Mouse (Mus musculus) MEL-GATA-1-ER (cell line): ENCODE measurements around the gene Fbxl13.

Experiments used
- DNase-seq: peaks from one replicate; pipeline ENCODE4 v3.0.0-alpha.2; 2012; ENCODE audit warnings: low read depth; ENCODE audit errors: extremely low read depth

Fbxl13 gene

GRCm38 (mm10) chr5:21526835-21527485, 118.5 kb downstream of the Fbxl13 start:
- peak; percentile 22 for DNase-seq

- DNase-seq: no peak
Measured at GRCm38 (mm10) chr5:21519166-21519565, 126.3 kb downstream of the Fbxl13 start.

GRCm38 (mm10) chr5:21518207-21518606, 127.2 kb downstream of the Fbxl13 start:
- no peak for DNase-seq

- no peak for DNase-seq
Measured at GRCm38 (mm10) chr5:21517562-21517961, 127.9 kb downstream of the Fbxl13 start.

GRCm38 (mm10) chr5:21513363-21513762, 132.1 kb downstream of the Fbxl13 start:
- no peak for DNase-seq

- DNase-seq: no peak
Measured at GRCm38 (mm10) chr5:21509801-21510200, 135.6 kb downstream of the Fbxl13 start.

GRCm38 (mm10) chr5:21506887-21507286, 138.5 kb downstream of the Fbxl13 start:
- DNase-seq: no peak

GRCm38 (mm10) chr5:21505159-21505558, 140.3 kb downstream of the Fbxl13 start:
- no peak for DNase-seq

GRCm38 (mm10) chr5:21502936-21503610, 142.4 kb downstream of the Fbxl13 start:
- DNase-seq: no peak

- DNase-seq: no peak
Measured at GRCm38 (mm10) chr5:21500941-21501340, 144.5 kb downstream of the Fbxl13 start.

- DNase-seq: no peak
Measured at GRCm38 (mm10) chr5:21500133-21500532, 145.3 kb downstream of the Fbxl13 start.

- DNase-seq: no peak
Measured at GRCm38 (mm10) chr5:21498925-21499324, 146.5 kb downstream of the Fbxl13 start.

- no peak for DNase-seq
Measured at GRCm38 (mm10) chr5:21498490-21498889, 146.9 kb downstream of the Fbxl13 start.

- no peak for DNase-seq
Measured at GRCm38 (mm10) chr5:21496881-21497280, 148.6 kb downstream of the Fbxl13 start.

GRCm38 (mm10) chr5:21496321-21496720, 149.1 kb downstream of the Fbxl13 start:
- no peak for DNase-seq

- DNase-seq: peak; percentile 40
Measured at GRCm38 (mm10) chr5:21494781-21495180, 150.7 kb downstream of the Fbxl13 start.

GRCm38 (mm10) chr5:21493294-21493999, 152.0 kb downstream of the Fbxl13 start:
- DNase-seq: no peak

GRCm38 (mm10) chr5:21492213-21492612, 153.2 kb downstream of the Fbxl13 start:
- no peak for DNase-seq

- no peak for DNase-seq
Measured at GRCm38 (mm10) chr5:21491469-21491868, 154.0 kb downstream of the Fbxl13 start.

GRCm38 (mm10) chr5:21489135-21489534, 156.3 kb downstream of the Fbxl13 start:
- no peak for DNase-seq

GRCm38 (mm10) chr5:21488506-21488905, 156.9 kb downstream of the Fbxl13 start:
- no peak for DNase-seq

- no peak for DNase-seq
Measured at GRCm38 (mm10) chr5:21487716-21488115, 157.7 kb downstream of the Fbxl13 start.
